Mouse (Mus musculus) mature B cell (primary cell): ENCODE measurements around the gene Lin52.
"Not testable (repeated sequence)": the region's sequence is repeated elsewhere in the genome, so short reads cannot be mapped to it uniquely, and the experiment has no call there.

ENCODE experiments used
- in situ Hi-C: fragments of 300-500 bp; cut with MboI; formaldehyde crosslinking; loops from 2 replicates; pipeline ENCODE4 v1.14.3; 2019

Lin52 gene

DNA sequence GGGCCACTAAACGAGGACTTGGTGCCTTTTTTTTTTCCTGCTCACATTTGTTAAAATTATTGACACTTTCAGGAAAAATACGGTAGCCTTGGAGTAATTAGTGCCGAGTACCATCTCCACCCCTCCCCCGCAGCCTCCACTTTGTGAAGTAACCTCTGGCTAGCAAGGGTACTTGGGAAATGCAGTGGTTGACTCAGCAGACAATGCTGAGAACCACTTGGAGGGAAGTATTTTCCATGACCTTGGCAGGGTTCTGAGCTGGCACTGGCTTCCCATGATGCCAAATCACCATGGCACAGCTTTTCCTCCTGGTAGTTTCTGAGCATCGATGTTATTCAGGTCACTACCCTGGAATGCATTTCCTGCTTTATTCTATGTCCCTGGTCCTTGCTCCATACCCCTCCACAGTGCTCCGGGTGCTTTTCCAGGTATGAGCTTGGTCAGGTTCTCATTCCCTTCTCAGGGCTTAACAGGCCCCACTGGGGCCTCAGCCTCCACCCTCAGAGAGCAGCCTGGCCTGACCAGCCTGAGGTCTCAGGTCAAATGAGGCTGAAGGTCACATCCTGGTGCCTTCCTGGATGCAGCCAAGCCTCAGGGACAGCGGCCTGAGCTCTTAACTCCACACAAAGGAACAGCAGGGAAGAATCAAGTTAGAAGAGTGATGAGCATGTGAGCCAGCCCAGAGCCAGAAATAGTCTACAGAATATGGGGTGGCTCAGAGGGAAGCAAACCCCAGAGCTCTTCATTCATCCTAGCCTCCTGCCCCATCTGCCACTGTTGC lies 82.7 kb downstream of the Lin52 start:
- in situ Hi-C loops = no loop called here

DNA sequence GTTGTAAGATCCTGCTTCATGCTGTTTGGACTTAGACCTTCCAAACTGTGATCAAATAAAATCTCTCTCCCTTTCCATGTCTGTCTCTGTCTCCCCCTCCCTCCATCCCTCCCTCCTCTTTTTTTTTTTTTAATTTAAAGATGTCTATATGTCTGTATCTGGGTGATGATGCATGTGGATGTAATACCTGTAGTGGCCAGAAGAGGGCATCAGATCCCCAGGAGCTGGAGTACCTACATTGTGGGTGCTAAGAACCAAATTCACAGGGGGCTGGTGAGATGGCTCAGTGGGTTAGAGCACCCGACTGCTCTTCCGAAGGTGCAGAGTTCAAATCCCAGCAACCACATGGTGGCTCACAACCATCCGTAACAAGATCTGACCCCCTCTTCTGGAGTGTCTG lies 88.3 kb downstream of the Lin52 start:
- in situ Hi-C loops = not testable (repeated sequence)

DNA sequence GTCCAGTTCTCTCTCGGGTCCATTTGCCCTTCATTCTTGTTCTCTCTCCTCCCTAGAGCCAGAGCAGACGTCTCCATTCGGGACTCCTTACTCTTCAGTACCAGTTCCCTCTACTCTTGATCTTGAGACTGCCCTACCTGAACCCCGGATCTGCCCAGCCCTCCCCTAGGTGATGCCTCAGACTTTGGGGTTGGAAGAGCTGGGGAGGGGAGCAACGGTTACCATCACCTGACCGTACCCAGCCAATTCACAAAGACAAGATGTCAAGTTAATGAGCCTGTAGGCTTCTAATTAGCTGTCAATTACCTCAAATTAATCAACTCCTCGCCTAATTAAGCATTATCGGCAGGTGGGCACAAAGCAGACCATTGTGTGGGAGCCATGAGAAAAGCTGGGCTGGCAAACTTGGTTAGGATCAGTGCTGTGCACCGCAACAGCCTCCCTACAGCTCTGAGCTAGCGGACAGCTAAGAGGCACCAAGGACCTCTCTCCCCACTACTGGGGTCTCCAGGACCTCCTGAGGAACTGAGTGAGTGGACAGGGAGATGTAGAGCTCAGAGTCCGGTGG lies 90.3 kb downstream of the Lin52 start:
- in situ Hi-C loops = no loop called here

DNA sequence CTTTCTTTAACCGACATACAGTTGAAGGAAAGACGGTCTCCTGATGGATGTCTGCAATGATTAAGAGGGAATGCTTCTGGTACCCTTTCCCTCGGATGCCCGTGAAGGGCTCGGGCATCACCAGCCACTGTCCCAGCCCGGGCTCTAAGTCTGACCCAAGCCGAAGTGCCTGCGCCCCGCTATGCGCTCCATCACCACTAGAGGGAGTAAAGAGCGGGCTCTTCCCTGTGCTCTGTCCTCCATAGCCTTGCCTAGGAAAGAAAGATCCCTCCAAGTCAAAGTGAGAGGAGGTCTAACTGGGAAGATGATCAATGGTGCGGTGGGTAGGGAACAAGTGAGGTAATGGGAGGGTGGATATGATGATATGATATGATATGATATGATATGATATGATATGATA lies 94.8 kb downstream of the Lin52 start:
- in situ Hi-C loops = no loop called here

DNA sequence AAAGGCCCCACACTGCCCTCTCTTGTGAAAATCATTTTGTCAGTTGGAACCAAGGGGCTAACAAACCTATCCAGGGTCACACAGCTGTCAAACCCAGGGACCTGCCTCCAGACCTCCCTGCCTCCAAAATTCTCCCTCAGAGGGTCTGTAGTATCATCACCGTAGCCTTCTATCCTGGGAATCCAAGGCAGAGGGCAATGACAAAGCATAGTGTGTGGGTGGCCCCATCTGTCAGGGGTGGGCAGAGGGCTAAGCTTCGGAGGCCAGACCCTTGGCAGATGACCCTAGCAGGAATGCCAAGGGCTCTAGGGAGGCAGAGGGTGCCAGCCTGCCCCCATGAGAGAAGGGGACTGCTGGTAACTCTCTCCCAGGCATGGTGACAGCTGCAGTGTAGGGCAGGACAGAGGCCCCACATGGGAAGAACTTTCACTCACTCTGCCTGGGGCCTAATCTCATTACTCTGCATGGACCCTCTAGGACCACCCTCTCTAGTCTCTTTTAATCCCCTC lies 95.4 kb downstream of the Lin52 start:
- in situ Hi-C loops = no loop called here

DNA sequence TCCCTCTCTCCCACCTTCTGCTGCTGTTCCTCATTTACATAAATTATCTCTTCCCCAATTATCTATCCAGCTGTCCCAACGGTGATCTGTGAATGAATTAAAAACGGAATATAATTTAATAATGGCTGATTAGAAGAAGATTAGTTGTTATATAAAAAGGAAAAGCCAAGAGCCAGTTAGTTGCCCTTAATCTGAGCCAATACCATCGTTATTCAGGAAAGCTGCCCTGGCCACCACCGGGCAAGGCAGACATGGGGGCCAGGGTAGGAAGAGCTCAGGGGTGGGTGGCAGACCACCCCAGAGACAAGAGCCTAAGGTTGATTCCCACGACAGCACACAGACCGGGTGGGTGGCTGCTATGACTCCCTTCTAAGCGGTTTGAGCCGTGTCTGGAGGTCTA lies 97.0 kb downstream of the Lin52 start:
- in situ Hi-C loops = no loop called here

DNA sequence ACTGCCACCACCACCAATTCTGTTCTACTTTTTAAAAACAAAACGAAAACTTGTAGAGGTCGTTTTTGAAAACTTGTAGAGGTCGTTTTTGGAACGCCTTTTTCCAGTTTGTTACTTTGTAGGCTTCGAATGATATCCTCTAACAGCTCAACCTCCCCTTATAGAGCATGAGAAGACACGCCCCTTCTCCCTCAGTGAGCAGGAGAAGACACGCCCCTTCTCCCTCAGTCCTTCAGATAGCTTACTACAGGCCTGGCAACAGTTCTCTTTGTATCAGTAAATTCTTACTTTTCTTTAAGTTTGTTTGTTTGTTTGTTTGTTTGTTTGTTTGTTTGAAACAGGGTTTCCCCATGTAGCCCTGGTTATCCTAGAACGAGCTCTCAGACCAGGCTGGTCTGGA lies 104.0 kb downstream of the Lin52 start:
- in situ Hi-C loops = no loop called here

DNA sequence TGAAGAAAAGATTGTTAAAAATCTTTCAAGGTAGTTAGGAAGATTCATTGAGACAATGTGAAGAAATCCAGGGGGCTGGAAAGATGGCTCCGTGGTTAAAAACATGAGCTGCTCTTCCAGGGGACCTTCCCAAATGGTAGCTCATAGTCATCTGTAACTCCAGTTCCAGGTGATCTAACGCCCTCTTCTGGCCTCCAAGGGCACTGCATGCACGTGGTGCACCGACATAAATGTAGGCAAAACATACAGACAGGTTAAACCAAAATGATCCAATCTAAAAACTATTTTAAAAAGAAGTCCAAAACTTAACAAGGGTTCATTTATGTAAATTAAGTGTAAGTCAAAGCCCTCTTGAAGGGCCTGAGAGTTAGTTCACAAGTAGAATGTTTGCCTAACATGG lies 111.3 kb downstream of the Lin52 start:
- in situ Hi-C loops = no loop called here

DNA sequence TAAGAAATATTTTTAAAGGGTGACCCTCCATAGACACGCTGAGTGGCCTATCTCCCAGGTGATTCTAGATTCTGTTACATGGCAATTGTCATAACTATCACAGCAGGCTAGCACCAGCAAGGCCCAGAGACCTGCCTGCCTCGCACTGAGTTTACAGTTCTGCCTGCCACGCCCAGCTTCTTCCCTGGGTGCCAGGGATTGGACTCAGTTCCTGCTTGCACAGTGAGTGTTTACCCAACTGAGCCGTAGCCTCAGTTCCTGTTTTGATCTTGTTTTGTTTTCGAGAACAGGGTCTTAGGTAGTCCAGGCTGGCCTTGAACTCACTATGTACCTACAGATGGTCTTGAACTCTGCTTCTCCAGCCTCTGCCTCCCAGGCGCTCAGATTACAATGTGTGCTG lies 116.4 kb downstream of the Lin52 start:
- in situ Hi-C loops = no loop called here

DNA sequence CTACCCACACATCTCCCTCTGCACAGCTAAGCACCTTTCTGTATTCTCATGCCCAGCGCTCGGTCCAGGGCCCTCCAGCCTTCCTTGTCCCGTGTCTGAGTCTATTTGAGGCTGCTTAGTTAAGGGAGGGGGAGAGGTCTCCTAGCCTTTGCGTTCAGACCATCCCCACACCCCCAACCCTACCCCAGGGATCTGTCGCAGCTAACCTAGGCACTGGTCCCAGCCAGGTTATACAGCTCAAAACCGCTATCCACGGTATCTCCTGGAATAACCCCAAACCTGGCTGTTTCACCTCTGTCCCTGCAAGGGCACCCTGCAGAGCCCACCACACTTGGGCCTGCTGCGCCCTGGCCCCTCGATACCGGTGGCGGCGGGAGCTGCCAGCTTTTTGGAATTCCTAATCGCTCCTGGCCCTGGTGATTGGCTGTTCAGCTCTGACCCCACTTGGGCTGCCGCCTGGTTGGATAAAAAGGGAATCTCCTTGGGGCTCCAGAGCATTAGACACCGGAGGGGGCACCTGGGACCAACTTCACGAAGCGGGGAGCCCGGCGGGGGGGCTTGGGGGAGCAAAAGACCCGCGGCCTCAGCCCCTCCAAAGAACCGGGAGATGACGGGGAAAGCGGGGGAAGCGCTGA lies 118.2 kb downstream of the Lin52 start, which contains the start of gene Vsx2:
Vsx2 (plus strand) TSS at position 427 of the 635 bp plus-strand sequence.
- in situ Hi-C loops = no loop called here

DNA sequence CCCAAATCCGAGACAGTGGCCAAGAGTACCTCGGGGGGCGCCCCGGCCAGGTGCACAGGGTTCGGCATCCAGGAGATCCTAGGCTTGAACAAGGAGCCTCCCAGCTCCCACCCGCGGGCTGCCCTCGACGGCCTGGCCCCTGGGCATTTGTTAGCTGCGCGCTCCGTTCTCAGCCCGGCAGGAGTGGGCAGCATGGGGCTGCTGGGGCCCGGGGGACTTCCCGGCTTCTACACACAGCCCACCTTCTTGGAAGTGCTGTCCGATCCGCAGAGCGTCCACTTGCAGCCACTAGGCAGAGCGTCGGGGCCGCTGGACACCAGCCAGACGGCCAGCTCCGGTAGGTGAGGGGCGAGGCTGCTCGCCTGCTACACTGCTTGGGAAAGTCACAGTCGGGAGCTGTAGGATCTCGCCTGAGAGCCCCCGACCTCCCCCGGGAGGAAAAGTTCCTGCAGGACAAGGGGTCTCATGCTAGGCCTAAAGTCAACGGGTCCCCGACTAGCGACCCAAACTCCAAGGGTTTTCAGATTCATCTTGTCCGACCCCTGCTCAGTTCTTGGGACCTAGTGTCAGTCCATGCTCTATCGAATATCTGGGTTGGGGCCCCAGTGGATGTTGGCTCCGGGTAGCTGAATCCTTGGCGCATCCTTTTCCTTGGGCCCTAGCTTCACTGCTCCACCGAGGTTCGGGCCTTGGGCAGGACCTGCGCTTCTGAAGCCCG lies 118.9 kb downstream of the Lin52 start:
- in situ Hi-C loops = no loop called here

DNA sequence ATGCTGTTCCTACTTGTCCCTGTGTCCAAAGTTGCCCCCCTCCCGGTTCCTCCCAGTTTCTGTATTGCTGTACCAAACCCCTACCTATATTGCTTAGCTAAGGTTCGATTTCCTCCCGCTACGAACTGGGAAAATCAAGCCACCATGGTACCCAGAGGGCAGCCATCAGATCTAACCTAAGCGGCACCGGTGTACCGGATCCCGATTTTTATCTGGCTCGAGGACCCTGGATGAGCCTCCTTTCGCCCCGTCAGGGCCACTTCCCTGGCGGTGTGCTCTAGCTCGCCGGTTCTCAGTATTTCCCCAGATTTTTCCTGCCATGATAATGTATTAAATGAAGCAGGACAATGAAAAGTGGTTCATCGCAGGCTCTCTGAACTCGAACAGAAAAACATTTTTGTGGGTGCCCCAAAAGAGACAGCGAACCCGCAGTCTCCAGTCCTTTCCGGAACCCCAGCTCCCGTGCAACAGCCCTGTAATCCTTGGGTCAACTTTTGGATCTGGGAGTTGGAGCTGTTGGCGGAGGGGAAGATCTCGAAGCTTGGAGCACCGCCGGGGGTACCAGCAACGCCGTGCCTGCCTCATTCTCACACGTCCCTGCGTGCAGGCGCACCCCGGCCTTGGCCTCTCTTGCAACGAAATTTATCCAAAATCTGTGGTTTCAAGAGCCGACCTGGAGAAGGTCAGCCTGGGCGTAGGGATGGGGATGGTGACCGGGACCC lies 119.6 kb downstream of the Lin52 start:
- in situ Hi-C loops = no loop called here

DNA sequence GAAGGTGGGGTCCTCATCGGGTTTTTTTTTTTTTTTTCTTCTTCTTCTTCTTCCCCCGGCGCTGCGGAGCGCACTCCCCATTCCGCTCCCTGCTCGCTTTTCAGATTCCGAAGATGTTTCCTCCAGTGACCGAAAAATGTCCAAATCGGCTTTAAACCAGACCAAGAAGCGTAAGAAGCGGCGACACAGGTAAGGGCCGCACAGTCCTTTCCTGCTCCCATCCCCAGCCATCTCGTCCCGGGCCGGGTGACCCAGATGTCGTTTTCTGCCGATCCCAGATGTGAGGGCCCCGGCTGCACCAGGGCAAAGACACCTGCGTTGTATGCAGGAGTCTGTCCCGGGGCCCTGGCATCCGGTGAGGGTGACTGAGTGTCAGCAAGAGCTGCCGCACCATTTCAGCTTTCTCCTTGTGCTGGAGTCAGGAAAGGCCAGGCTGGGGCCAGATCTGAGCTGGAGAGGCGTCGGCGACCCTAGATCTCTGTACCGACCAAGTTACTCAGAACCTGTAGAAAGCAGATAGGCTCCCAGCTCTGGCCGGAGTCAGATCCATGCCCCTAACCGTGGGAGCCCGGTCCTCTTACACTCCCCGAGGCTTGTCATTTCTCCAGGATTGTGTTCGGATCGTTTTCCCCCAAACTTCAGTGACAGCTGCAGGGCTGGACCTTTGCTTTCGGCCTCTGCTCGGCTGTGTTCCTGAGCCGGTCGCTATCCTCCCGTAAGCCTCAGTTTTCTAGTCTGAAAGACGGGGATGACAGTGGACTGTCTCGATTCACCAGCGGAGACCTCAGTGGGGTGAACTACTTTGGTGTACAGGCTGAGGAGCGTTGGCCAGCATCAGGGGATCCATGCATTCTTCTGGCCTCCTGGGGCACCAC lies 120.5 kb downstream of the Lin52 start:
- in situ Hi-C loops = no loop called here

DNA sequence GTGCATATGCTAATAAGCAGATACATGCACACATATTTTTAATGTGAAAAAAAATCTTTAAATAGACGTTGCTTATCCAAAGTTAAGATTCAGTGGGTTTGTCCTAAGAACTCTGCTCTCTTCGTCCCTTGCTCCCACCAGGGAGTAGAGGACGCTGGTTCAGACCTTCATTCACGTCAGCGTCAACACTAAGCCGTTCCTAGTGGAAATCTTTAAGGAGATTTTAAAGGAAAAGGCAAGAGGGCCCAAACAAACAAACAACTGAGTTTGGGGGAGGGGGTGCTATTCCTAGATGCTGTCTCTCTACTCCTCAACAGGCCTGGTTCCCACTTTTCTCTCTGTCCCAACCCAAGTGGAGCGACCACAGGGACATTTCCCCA lies 121.1 kb downstream of the Lin52 start:
- in situ Hi-C loops = no loop called here

DNA sequence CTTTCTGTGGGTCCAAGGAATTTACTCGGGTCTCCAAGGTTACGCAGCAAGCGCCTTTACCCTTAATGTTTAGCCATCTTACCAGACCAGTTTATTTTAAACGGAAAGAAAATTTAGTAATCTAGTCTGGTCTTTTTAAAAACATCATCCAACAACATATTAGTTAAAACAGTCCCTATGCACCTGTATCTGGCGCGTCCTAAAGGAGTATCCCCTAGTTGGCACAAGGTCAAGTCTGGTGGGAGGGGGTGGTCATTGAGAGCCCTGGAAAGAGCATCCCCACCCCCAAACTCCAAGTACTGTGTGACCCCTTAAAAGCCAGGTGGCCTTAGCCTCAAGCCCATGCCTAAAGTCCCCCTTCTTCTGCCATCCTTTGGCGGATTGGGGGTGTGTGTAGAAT lies 121.9 kb downstream of the Lin52 start:
- in situ Hi-C loops = no loop called here

DNA sequence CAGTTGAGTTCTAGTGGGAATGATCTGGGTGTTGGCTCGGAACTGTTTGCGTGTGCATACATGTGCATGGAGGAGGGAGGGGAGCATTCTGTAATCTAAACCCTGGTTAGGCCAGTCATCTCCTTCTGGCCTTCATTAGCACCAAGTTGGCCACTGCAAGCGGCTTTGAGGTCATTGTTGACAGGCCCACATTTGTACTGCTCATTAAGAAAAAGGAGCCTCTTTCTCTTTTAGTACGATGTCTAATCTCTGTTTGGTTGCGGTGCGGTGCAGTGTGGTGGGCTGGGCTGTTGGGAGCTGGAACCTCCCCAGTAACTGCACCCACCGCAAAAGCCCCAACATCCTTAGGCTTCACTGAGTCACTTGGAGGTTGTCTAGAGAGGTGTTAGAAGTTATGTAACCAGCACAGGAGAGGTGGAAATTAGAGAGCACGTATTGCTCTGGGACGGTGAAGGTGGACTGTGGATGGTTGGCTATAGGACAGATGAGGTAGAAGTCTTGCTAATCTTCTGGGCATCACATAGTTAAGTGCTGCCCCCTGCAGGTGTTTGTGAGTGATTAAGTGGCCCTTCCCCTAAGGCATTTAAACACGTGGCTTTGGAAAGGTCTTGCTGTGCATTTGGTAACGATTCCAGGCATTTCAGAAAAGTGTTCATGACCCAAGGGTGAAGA lies 126.7 kb downstream of the Lin52 start:
- in situ Hi-C loops = no loop called here

DNA sequence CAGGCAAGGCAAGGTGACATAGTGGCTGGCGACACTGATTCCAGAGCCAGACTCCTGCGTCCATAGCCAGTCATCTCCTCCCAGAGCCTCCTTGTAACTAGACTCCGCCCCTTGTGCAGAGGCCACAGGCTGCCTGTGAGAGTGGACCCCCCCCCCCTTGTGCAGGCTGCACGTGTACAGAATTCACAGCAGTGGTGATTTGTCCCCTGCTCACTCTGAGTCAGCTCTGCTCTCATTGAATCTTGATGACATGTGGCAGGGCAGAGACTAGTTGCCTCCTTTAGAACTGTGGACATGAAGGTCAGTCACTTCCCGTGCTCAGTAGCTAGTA lies 127.2 kb downstream of the Lin52 start:
- in situ Hi-C loops = no loop called here

DNA sequence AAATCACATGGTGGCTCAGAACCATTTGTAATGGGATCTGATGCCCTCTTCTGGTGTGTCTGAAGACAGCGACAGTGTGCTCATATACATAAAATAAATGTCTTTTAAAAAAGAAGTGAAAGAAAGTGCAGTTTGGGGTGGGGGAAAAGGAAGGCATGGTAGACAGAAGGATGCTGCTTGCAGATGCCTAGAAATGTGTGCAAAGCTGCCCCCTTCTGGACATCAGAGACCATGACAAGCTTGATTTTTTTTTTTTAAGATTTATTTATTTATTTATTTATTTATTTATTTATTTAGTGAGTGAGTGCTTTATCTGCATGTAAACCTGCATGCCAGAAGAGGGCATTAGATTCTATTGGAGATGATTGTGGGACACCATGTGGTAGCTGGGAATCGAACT lies 130.1 kb downstream of the Lin52 start:
- in situ Hi-C loops = no loop called here

DNA sequence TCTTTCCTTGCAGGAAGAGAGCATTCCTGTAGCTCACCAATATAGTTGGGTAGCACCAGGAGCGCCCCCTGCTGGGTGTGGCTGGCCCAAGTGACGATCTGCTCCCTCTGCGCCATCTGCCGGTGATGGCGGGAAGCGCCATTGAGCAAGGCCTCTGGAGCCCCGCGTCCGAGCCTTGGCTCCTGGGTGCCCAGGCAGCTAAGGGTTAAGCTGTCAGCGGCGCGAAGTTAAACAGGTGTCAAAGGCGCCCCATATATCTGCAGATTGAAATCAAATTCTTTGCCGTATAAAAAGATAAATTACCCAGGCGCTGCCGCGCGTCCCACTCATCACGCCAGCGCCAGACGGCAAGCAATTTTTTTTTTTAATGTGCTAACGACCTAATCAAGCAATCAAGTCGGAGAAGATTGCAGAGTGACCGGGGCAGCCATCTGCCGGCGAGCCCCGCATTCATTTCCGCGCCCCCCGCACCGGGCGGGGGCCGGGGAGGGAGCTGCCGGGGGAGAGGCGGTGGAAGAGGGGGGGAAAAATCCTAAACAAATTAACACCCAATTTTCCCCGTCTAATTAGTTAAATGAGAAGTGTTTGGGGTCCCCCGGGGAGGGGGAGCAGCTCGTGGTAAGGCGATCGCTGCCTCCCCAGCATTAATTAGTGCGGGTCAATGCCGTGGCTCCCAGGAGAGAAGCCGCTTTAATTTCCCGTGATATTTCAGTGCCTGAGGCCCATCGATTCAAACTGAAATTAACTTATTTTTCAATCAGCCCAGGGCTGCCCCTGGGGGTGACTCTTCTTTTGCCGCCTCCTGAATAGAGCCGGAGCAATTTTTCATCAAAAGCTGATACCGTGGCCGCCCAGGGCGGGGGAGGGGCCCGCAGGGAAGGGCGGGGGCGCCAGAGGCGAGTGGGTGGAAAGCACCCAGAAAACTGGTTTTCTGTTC lies 138.9 kb downstream of the Lin52 start:
- in situ Hi-C loops = no loop called here
